Mouse (Mus musculus): ENCODE data around the gene Smpd2. TPM values are rescaled to one million over a fixed set of nuclear protein-coding genes. Genes with fewer than 3 reads are reported as not detected.
"Not testable (repeated sequence)": the region's sequence is repeated elsewhere in the genome, so short reads cannot be mapped to it uniquely, and the experiment has no call there.

Smpd2 gene
- polyA plus RNA-seq, 1 experiment from 2014 or later: 58.8 TPM

- WGBS: 2% methylated on average over 5 of the region's 5 CpGs
- H3K27ac ChIP-seq (ENCODE audit: low read length): no peak overlapping the region
- peak overlapping the region; percentile 97 for H3K4me3 ChIP-seq (replicated peaks; ENCODE audit: low read length)
- peak overlapping the region; percentile 97 for H3K9ac ChIP-seq (ENCODE audit: low read length)
- H3K36me3 ChIP-seq (ENCODE audit: control insufficient read depth, insufficient read depth, low read length): 0 out of 2 replicates have a peak, but pooled peaks cover 3% of the 10 kb centered on the region
- H3K4me1 ChIP-seq (ENCODE audit: control insufficient read depth, insufficient read depth, low read length): peaks cover 20% of the 10 kb centered on the region
- ATAC-seq (ENCODE audit: insufficient read depth, low FRiP score): no peak
- no peaks in the 10 kb centered on the region for H3K27me3 ChIP-seq (ENCODE audit: control insufficient read depth, insufficient read depth, low read length)
- H3K4me2 ChIP-seq (ENCODE audit: low read depth, low read length): peak overlapping the region; percentile 88
- no peaks in the 10 kb centered on the region for H3K9me3 ChIP-seq (replicated peaks; ENCODE audit: control insufficient read depth, low read length)
Measured at GRCm38 (mm10) chr10:41520410-41520673, 30.2 kb upstream of the Smpd2 start.

GRCm38 (mm10) chr10:41519640-41520409 lies 29.7 kb upstream of the Smpd2 start:
- Histone ChIP-seq H3K4me2 (ENCODE audit: low read depth, low read length) (peak overlapping the region; percentile 88), H3K4me3 (replicated peaks; ENCODE audit: low read length) (peak overlapping the region; percentile 97), H3K9me3 (replicated peaks; ENCODE audit: control insufficient read depth, low read length) (no peaks in the 10 kb centered on the region), H3K27ac (ENCODE audit: low read length) (peak overlapping the region; percentile 98), H3K4me1 (ENCODE audit: control insufficient read depth, insufficient read depth, low read length) (peaks cover 19% of the 10 kb centered on the region), H3K27me3 (ENCODE audit: control insufficient read depth, insufficient read depth, low read length) (no peaks in the 10 kb centered on the region), H3K36me3 (ENCODE audit: control insufficient read depth, insufficient read depth, low read length) (0 out of 2 replicates have a peak, but pooled peaks cover 3% of the 10 kb centered on the region), H3K9ac (ENCODE audit: low read length) (peak overlapping the region; percentile 97)
- WGBS: under 1% methylated on average over 65 of the region's 65 CpGs
- peak; percentile 38; the same call in 1 of the 2 replicates for ATAC-seq (ENCODE audit: insufficient read depth, low FRiP score)

GRCm38 (mm10) chr10:41518981-41519618 lies 28.9 kb upstream of the Smpd2 start, which contains the start of gene Cd164:
TSS of gene Cd164 (plus strand) at chr10:41519414.
- no peaks in the 10 kb centered on the region for H3K27me3 ChIP-seq (ENCODE audit: control insufficient read depth, insufficient read depth, low read length)
- peak; percentile 94 for ATAC-seq (ENCODE audit: insufficient read depth, low FRiP score)
- no peaks in the 10 kb centered on the region for H3K9me3 ChIP-seq (replicated peaks; ENCODE audit: control insufficient read depth, low read length)
- peak within 1 kb of the TSS; percentile 98 for H3K27ac ChIP-seq (ENCODE audit: low read length)
- WGBS: under 1% methylated on average over 69 of the region's 69 CpGs
- no peaks in the 10 kb centered on the region for H3K36me3 ChIP-seq (ENCODE audit: control insufficient read depth, insufficient read depth, low read length)
- peak within 1 kb of the TSS; percentile 97 for H3K9ac ChIP-seq (ENCODE audit: low read length)
- H3K4me2 ChIP-seq (ENCODE audit: low read depth, low read length): peak within 1 kb of the TSS; percentile 88
- peaks cover 16% of the 10 kb centered on the region for H3K4me1 ChIP-seq (ENCODE audit: control insufficient read depth, insufficient read depth, low read length)
- H3K4me3 ChIP-seq (replicated peaks; ENCODE audit: low read length): peak within 1 kb of the TSS; percentile 97

GRCm38 (mm10) chr10:41518508-41518980 lies 28.4 kb upstream of the Smpd2 start:
- peak overlapping the region; percentile 85 for H3K4me2 ChIP-seq (ENCODE audit: low read depth, low read length)
- H3K4me3 ChIP-seq (replicated peaks; ENCODE audit: low read length): peak overlapping the region; percentile 97
- ATAC-seq (ENCODE audit: insufficient read depth, low FRiP score): peak; percentile 70
- no peaks in the 10 kb centered on the region for H3K36me3 ChIP-seq (ENCODE audit: control insufficient read depth, insufficient read depth, low read length)
- H3K4me1 ChIP-seq (ENCODE audit: control insufficient read depth, insufficient read depth, low read length): peaks cover 13% of the 10 kb centered on the region
- H3K9me3 ChIP-seq (replicated peaks; ENCODE audit: control insufficient read depth, low read length): no peaks in the 10 kb centered on the region
- peak overlapping the region; percentile 98 for H3K27ac ChIP-seq (ENCODE audit: low read length)
- WGBS: under 1% methylated on average over 23 of the region's 23 CpGs
- peak overlapping the region; percentile 97 for H3K9ac ChIP-seq (ENCODE audit: low read length)
- H3K27me3 ChIP-seq (ENCODE audit: control insufficient read depth, insufficient read depth, low read length): no peaks in the 10 kb centered on the region

GRCm38 (mm10) chr10:41514921-41515320 lies 24.8 kb upstream of the Smpd2 start:
- ATAC-seq (ENCODE audit: insufficient read depth, low FRiP score): no peak
- H3K4me3 ChIP-seq (replicated peaks; ENCODE audit: low read length): no peak overlapping the region
- no peak overlapping the region for H3K4me2 ChIP-seq (ENCODE audit: low read depth, low read length)
- H3K36me3 ChIP-seq (ENCODE audit: control insufficient read depth, insufficient read depth, low read length): no peaks in the 10 kb centered on the region
- H3K27me3 ChIP-seq (ENCODE audit: control insufficient read depth, insufficient read depth, low read length): no peaks in the 10 kb centered on the region
- H3K9me3 ChIP-seq (replicated peaks; ENCODE audit: control insufficient read depth, low read length): no peaks in the 10 kb centered on the region
- no peaks in the 10 kb centered on the region for H3K4me1 ChIP-seq (ENCODE audit: control insufficient read depth, insufficient read depth, low read length)
- no peak overlapping the region for H3K9ac ChIP-seq (ENCODE audit: low read length)
- H3K27ac ChIP-seq (ENCODE audit: low read length): no peak overlapping the region

GRCm38 (mm10) chr10:41514301-41514700 lies 24.1 kb upstream of the Smpd2 start:
- H3K27ac ChIP-seq (ENCODE audit: low read length): no peak overlapping the region

GRCm38 (mm10) chr10:41509160-41509559 lies 19.0 kb upstream of the Smpd2 start:
- no peak overlapping the region for H3K9ac ChIP-seq (ENCODE audit: low read length)
- H3K4me2 ChIP-seq (ENCODE audit: low read depth, low read length): no peak overlapping the region
- no peak overlapping the region for H3K4me3 ChIP-seq (replicated peaks; ENCODE audit: low read length)
- 34% methylated on average over 2 of the region's 2 CpGs for WGBS
- H3K27me3 ChIP-seq (ENCODE audit: control insufficient read depth, insufficient read depth, low read length): no peaks in the 10 kb centered on the region
- no peak for ATAC-seq (ENCODE audit: insufficient read depth, low FRiP score)
- peaks cover 2% of the 10 kb centered on the region; the same call in 1 of the 2 replicates for H3K4me1 ChIP-seq (ENCODE audit: control insufficient read depth, insufficient read depth, low read length)
- no peaks in the 10 kb centered on the region for H3K36me3 ChIP-seq (ENCODE audit: control insufficient read depth, insufficient read depth, low read length)
- H3K9me3 ChIP-seq (replicated peaks; ENCODE audit: control insufficient read depth, low read length): no peaks in the 10 kb centered on the region
- no peak overlapping the region for H3K27ac ChIP-seq (ENCODE audit: low read length)

More at GRCm38 (mm10) chr10:41514301-41514700, 24.1 kb upstream of the Smpd2 start:
- no peaks in the 10 kb centered on the region for H3K9me3 ChIP-seq (replicated peaks; ENCODE audit: control insufficient read depth, low read length)
- no peaks in the 10 kb centered on the region for H3K4me1 ChIP-seq (ENCODE audit: control insufficient read depth, insufficient read depth, low read length)
- H3K36me3 ChIP-seq (ENCODE audit: control insufficient read depth, insufficient read depth, low read length): no peaks in the 10 kb centered on the region
- no peak overlapping the region for H3K4me3 ChIP-seq (replicated peaks; ENCODE audit: low read length)
- no peak overlapping the region for H3K4me2 ChIP-seq (ENCODE audit: low read depth, low read length)
- H3K9ac ChIP-seq (ENCODE audit: low read length): no peak overlapping the region
- no peak for ATAC-seq (ENCODE audit: insufficient read depth, low FRiP score)
- no peaks in the 10 kb centered on the region for H3K27me3 ChIP-seq (ENCODE audit: control insufficient read depth, insufficient read depth, low read length)
- 78% methylated on average over 4 of the region's 4 CpGs for WGBS

GRCm38 (mm10) chr10:41505446-41505845 lies 15.3 kb upstream of the Smpd2 start:
- not testable (repeated sequence) for H3K9ac ChIP-seq (ENCODE audit: low read length); H3K4me3 ChIP-seq (replicated peaks; ENCODE audit: low read length); H3K27ac ChIP-seq (ENCODE audit: low read length); H3K9me3 ChIP-seq (replicated peaks; ENCODE audit: control insufficient read depth, low read length); H3K4me2 ChIP-seq (ENCODE audit: low read depth, low read length); H3K27me3 ChIP-seq (ENCODE audit: control insufficient read depth, insufficient read depth, low read length); H3K36me3 ChIP-seq (ENCODE audit: control insufficient read depth, insufficient read depth, low read length); H3K4me1 ChIP-seq (ENCODE audit: control insufficient read depth, insufficient read depth, low read length)
- ATAC-seq (ENCODE audit: insufficient read depth, low FRiP score): peak; percentile 58; the same call in 1 of the 2 replicates
- WGBS: 2% methylated on average over 3 of the region's 3 CpGs

GRCm38 (mm10) chr10:41504996-41505395 lies 14.8 kb upstream of the Smpd2 start:
- no peak overlapping the region for H3K4me2 ChIP-seq (ENCODE audit: low read depth, low read length)
- ATAC-seq (ENCODE audit: insufficient read depth, low FRiP score): no peak
- no peaks in the 10 kb centered on the region for H3K27me3 ChIP-seq (ENCODE audit: control insufficient read depth, insufficient read depth, low read length)
- H3K36me3 ChIP-seq (ENCODE audit: control insufficient read depth, insufficient read depth, low read length): no peaks in the 10 kb centered on the region
- no peaks in the 10 kb centered on the region for H3K9me3 ChIP-seq (replicated peaks; ENCODE audit: control insufficient read depth, low read length)
- no peak overlapping the region for H3K4me3 ChIP-seq (replicated peaks; ENCODE audit: low read length)
- no peak overlapping the region for H3K9ac ChIP-seq (ENCODE audit: low read length)
- WGBS: 82% methylated on average over 1 of the region's 1 CpGs
- no peak overlapping the region for H3K27ac ChIP-seq (ENCODE audit: low read length)
- peaks cover 2% of the 10 kb centered on the region; the same call in 1 of the 2 replicates for H3K4me1 ChIP-seq (ENCODE audit: control insufficient read depth, insufficient read depth, low read length)
